Mouse (Mus musculus) lung, embryonic 14.5 days (tissue): ENCODE measurements around the gene Ddit4l. TPM values are rescaled to one million over a fixed set of nuclear protein-coding genes. Genes with fewer than 3 reads are reported as not detected.
"Not testable (repeated sequence)": the region's sequence is repeated elsewhere in the genome, so short reads cannot be mapped to it uniquely, and the experiment has no call there.

ENCODE experiments used
- ATAC-seq: fragments of 200-750 bp; cut with Nextera tagmentation; 2 replicates; pipeline ENCODE4 v1.8.0; 2017; ENCODE audit warnings: mild to moderate bottlenecking, moderate TSS enrichment, moderate library complexity; ENCODE audit not compliant: insufficient read depth
- DNase-seq: peaks from one replicate; pipeline ENCODE4 v3.0.0-alpha.2; 2015
- H3K27ac ChIP-seq: fragments of 300-500 bp; sonication (generic); 2 replicates; pipeline ENCODE4 v1.5.1; 2014; ENCODE audit warnings: low read depth, mild to moderate bottlenecking, moderate library complexity
- H3K27me3 ChIP-seq: fragments of 300-500 bp; sonication (generic); 2 replicates; pipeline ENCODE4 v1.6.1; 2014; ENCODE audit warnings: low read length, control low read depth; ENCODE audit not compliant: insufficient read depth
- H3K36me3 ChIP-seq: fragments of 300-500 bp; sonication (generic); 2 replicates; pipeline ENCODE4 v1.6.1; 2014; ENCODE audit warnings: control low read depth; ENCODE audit not compliant: insufficient read depth
- H3K4me1 ChIP-seq: fragments of 300-500 bp; sonication (generic); 2 replicates; pipeline ENCODE4 v1.6.1; 2014; ENCODE audit warnings: antibody characterized with exemption, control low read depth; ENCODE audit not compliant: insufficient read depth
- H3K4me2 ChIP-seq: fragments of 300-500 bp; sonication (generic); 2 replicates; pipeline ENCODE4 v1.6.1; 2014; ENCODE audit warnings: mild to moderate bottlenecking
- H3K4me3 ChIP-seq: fragments of 300-500 bp; sonication (generic); 2 replicates; pipeline ENCODE4 v1.5.1; 2014; ENCODE audit warnings: low read depth, low read length
- H3K9ac ChIP-seq: fragments of 300-500 bp; sonication (generic); 2 replicates; pipeline ENCODE4 v1.6.1; 2014
- H3K9me3 ChIP-seq: fragments of 300-500 bp; sonication (generic); 2 replicates; pipeline ENCODE4 v1.6.1; 2016; ENCODE audit warnings: low read depth, low read length, control low read depth
- CTCF ChIP-seq: IDR thresholded peaks from 2 replicates; pipeline ENCODE4 v1.5.1; 2016; ENCODE audit warnings: antibody characterized with exemption, low read depth
- WGBS: fragments of 180-500 bp; shearing (Covaris S2); extraction: QIAGEN DNeasy Blood & Tissue Kit; methylation state at CpG from one replicate; pipeline ENCODE4 v1.1.7; 2014; 5-methylcytosine and 5-hydroxymethylcytosine counted together
- polyA plus RNA-seq: library from polyadenylated mRNA; unstranded; fragments of >200 nt; fragmentation: Nextera tagmentation; extraction: Ambion mirVana; gene quantifications from 2 replicates; pipeline ENCODE4 v1.2.1, GENCODE M21; 2014

Gene Ddit4l
- polyA plus RNA-seq: 7.9 and 10.3 TPM in 2 replicates

DNA sequence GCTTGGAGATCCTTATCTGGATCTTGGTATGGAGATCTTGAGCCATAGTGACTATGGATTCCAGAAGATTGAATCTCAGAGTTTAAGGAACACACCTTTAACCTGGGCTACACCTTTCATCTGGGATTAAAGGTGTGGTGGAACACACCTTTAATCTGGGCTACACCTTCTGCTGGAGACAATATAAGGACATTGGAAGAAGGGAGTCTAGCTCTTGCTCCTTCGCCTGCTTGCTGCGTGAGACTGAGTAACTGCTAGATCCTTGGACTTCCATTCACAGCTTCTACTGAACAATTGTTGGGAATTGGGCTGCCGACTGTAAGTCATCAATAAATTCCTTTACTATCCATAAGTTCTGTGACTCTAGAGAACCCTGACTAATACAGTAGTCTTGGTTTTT lies at the start of gene Ddit4l:
Gene Ddit4l, plus strand, starts transcription at position 301 of the 400 bp plus-strand sequence.
- WGBS: 93% methylated on average over 3 of the region's 3 CpGs
- not testable (repeated sequence) for H3K4me2 ChIP-seq

DNA sequence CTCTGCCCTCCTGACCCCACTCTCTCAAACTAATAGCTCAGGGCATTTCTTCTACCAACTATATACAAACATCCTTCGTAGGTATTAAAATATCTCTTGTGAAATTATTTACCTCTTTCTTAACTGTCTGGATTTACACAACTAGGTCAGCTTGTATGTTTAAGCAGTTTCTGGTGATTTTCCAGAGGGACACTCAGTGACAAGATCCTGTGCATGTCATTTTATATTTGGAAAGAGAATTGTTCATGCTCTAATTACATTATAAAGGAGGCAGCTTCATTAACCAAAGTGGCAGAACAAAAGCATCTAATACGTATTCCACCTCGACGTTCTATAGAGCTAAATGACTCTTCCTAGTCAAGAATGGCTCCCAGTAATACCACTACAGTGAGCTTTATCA lies 45.3 kb upstream of the Ddit4l start:
- no peak for ATAC-seq
- WGBS: 76% methylated on average over 4 of the region's 4 CpGs
- no peak for DNase-seq
- Histone ChIP-seq H3K36me3 (no peaks in the 10 kb centered on the region), H3K4me3 (no peak overlapping the region), H3K9me3 (no peaks in the 10 kb centered on the region), H3K27ac (no peak overlapping the region), H3K4me1 (no peaks in the 10 kb centered on the region), H3K27me3 (no peaks in the 10 kb centered on the region), H3K4me2 (no peak overlapping the region), H3K9ac (no peak overlapping the region)
- no peak for TF ChIP-seq CTCF

More for the DNA sequence above, at the start of gene Ddit4l:
- H3K9me3 ChIP-seq, H3K27ac ChIP-seq, DNase-seq, H3K9ac ChIP-seq, H3K4me3 ChIP-seq, ATAC-seq, H3K36me3 ChIP-seq, H3K4me1 ChIP-seq, H3K27me3 ChIP-seq: not testable (repeated sequence)

DNA sequence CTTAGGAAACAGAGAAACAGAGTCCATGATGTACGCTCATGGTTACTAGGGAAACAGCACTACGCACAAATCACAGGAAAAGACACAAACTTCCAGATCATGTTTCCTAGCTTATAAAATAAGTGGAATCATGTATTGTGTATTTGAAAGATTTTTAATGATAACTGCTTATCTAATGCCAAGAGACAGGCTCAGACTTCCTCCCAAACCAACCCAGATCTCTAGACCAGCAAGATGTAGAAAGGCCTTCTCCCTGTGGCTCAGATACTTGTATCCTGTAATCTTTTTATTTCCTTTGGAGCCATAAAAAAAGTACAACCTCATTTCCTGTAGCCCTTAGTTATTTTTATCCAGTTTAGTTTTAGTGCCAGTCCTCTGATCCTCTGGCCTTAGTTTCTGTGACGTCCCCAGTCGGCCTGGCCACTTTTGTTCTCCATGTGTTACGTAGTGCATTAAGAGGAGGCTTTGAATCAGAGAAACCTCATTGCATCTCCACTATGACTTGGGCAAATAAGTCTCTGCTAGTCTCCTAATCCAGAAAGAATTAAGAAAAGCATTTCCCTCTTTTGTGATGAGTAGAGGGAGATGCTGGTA lies 34.9 kb upstream of the Ddit4l start:
- Histone ChIP-seq H3K9ac (no peak overlapping the region), H3K4me2 (no peak overlapping the region), H3K36me3 (no peaks in the 10 kb centered on the region), H3K27ac (no peak overlapping the region), H3K9me3 (no peaks in the 10 kb centered on the region), H3K4me3 (no peak overlapping the region), H3K4me1 (no peaks in the 10 kb centered on the region), H3K27me3 (no peaks in the 10 kb centered on the region)
- ATAC-seq (no peak), DNase-seq (no peak)
- TF ChIP-seq CTCF: no peak
- 72% methylated on average over 5 of the region's 5 CpGs for WGBS

DNA sequence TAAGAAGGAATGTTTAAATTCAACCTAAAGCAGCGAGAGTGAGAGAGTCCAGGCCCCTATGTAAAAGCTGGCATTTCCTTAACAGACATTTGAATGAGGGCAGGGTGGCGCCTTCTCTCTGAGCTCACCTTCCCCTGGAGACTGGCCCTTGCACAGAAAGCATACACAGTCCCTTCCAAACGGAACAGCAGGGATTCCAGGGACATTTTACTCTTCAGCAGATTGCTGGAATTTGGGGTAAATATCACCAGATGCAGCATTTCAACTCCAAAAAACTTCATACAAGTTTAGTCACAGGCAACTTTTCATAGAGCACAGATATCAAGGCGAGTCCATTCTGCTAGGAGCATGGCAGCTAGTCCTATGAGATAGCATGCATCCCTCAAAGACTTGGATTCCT lies 31.6 kb upstream of the Ddit4l start:
- Histone ChIP-seq H3K9me3 (no peaks in the 10 kb centered on the region), H3K4me2 (no peak overlapping the region), H3K4me3 (no peak overlapping the region), H3K27ac (no peak overlapping the region), H3K36me3 (no peaks in the 10 kb centered on the region), H3K9ac (no peak overlapping the region), H3K4me1 (no peaks in the 10 kb centered on the region), H3K27me3 (no peaks in the 10 kb centered on the region)
- ATAC-seq (no peak), DNase-seq (no peak)
- 69% methylated on average over 4 of the region's 4 CpGs for WGBS
- no peak for TF ChIP-seq CTCF

DNA sequence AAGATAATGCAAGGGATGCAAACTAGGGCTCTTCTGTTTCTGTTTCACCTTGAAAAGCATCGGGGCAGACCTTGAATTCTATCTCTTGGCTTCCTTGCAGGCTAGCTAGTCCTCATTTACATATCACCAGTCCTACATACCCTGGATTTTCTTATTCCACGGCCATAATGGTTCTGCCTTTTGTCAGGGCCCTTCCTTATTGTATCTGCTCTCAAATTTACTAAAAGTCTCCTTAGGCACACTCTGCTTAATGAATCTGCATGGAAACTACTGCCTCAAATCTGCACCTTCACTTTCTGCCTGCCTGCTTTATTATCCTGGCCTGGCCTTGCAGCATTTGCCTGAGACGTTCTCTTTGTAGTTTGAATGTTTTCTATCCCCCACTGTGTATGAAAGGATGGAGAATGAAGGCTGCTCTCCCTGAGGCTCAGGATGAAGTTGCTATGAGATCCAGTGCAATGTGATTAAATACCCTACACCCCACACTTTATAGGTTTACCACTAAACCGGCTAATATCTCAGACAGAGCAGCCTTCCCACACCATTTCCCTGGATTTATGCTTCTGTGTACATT lies 27.0 kb upstream of the Ddit4l start:
- 64% methylated on average over 4 of the region's 4 CpGs for WGBS
- H3K9ac ChIP-seq: no peak overlapping the region
- H3K4me2 ChIP-seq: no peak overlapping the region
- ATAC-seq (no peak), DNase-seq (no peak)
- H3K4me3 ChIP-seq: no peak overlapping the region
- no peaks in the 10 kb centered on the region for H3K9me3 ChIP-seq
- no peak overlapping the region for H3K27ac ChIP-seq
- no peaks in the 10 kb centered on the region for H3K4me1 ChIP-seq
- no peak for TF ChIP-seq CTCF
- no peaks in the 10 kb centered on the region for H3K27me3 ChIP-seq
- H3K36me3 ChIP-seq: no peaks in the 10 kb centered on the region

DNA sequence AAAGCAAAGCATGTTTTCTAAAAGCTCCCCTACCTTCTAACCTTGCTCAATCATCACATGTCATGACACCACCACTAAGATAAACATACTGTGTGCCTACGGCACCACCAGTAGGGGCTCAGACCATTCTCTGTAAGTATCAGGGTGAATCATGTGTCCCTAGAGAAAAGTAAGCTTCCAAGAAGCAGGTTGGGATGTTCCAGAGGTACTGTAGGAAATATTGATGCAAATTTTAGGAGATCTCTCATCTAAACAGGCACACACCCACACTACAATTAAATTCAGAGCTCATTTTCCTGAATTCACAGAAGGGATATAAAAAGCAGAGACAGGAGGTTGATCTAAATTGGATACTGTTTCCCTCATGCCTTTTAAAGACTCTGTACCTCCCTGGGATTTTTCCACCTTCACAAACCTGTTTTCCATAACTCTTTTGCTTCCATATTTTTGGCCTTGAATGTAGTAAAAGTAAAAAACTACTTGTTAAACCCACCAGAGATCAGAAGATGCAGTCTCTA lies 12.4 kb upstream of the Ddit4l start:
- H3K9me3 ChIP-seq: no peaks in the 10 kb centered on the region
- WGBS: 35% methylated on average over 1 of the region's 1 CpGs
- no peak overlapping the region for H3K27ac ChIP-seq
- TF ChIP-seq CTCF: no peak
- peaks cover 3% of the 10 kb centered on the region; the same call in 1 of the 2 replicates for H3K4me1 ChIP-seq
- H3K4me3 ChIP-seq: no peak overlapping the region
- no peak for ATAC-seq
- no peak overlapping the region for H3K4me2 ChIP-seq
- no peak overlapping the region for H3K9ac ChIP-seq
- H3K27me3 ChIP-seq: no peaks in the 10 kb centered on the region
- H3K36me3 ChIP-seq: no peaks in the 10 kb centered on the region
- no peak for DNase-seq

- no peaks in the 10 kb centered on the region for H3K27me3 ChIP-seq
- H3K9ac ChIP-seq: no peak overlapping the region
- H3K27ac ChIP-seq: no peak overlapping the region
- 79% methylated on average over 6 of the region's 6 CpGs for WGBS
- DNase-seq (no peak), ATAC-seq (no peak)
- H3K36me3 ChIP-seq: no peaks in the 10 kb centered on the region
- TF ChIP-seq CTCF: no peak
- no peaks in the 10 kb centered on the region for H3K9me3 ChIP-seq
- H3K4me3 ChIP-seq: no peak overlapping the region
- H3K4me2 ChIP-seq: no peak overlapping the region
- H3K4me1 ChIP-seq: peaks cover 3% of the 10 kb centered on the region; the same call in 1 of the 2 replicates
These were observed 10.8 kb upstream of the Ddit4l start for GRCm38 (mm10) chr3:137610457-137611109.
